Mouse (Mus musculus) 416B (cell line): ENCODE data around the gene Irf2bp1.

Source experiments
- DNase-seq: peaks from one replicate; pipeline ENCODE4 v3.0.0; 2011; ENCODE audit warnings: low read depth

Irf2bp1 gene

GRCm38 (mm10) chr7:19003902-19004630 is at the start of gene Irf2bp1:
Irf2bp1 (plus strand) TSS chr7:19004044.
- peak; percentile 95 for DNase-seq

GRCm38 (mm10) chr7:18957569-18958383 is 46.1 kb upstream of the Irf2bp1 start:
- peak; percentile 62 for DNase-seq

GRCm38 (mm10) chr7:18958384-18958766 is 45.5 kb upstream of the Irf2bp1 start:
- DNase-seq = peak; percentile 31

- peak; percentile 88 for DNase-seq
Observed at GRCm38 (mm10) chr7:18959446-18959845, 44.4 kb upstream of the Irf2bp1 start.

- DNase-seq = no peak
Observed at GRCm38 (mm10) chr7:18962171-18962792, 41.6 kb upstream of the Irf2bp1 start.

- no peak for DNase-seq
Observed at GRCm38 (mm10) chr7:18962795-18963194, 41.0 kb upstream of the Irf2bp1 start.

- DNase-seq = no peak
Observed at GRCm38 (mm10) chr7:18963294-18963843, 40.5 kb upstream of the Irf2bp1 start.

- no peak for DNase-seq
Observed at GRCm38 (mm10) chr7:18965312-18965711, 38.5 kb upstream of the Irf2bp1 start.

GRCm38 (mm10) chr7:18967603-18968002 is 36.2 kb upstream of the Irf2bp1 start:
- peak; percentile 15 for DNase-seq

- DNase-seq = peak; percentile 58
Observed at GRCm38 (mm10) chr7:18970956-18971355, 32.9 kb upstream of the Irf2bp1 start.

GRCm38 (mm10) chr7:18978381-18978780 is 25.5 kb upstream of the Irf2bp1 start:
- DNase-seq = peak; percentile 57

GRCm38 (mm10) chr7:18986503-18986902 is 17.3 kb upstream of the Irf2bp1 start:
- peak; percentile 62 for DNase-seq

- DNase-seq = no peak
Observed at GRCm38 (mm10) chr7:18987100-18987499, 16.7 kb upstream of the Irf2bp1 start, which contains the start of gene Nanos2. Nanos2 (plus strand) TSS chr7:18987400.

GRCm38 (mm10) chr7:18987747-18988146 is 16.1 kb upstream of the Irf2bp1 start:
- DNase-seq = no peak

GRCm38 (mm10) chr7:18988780-18989179 is 15.1 kb upstream of the Irf2bp1 start:
- no peak for DNase-seq

GRCm38 (mm10) chr7:18989995-18990394 is 13.8 kb upstream of the Irf2bp1 start:
- peak; percentile 18 for DNase-seq

- DNase-seq = peak; percentile 100
Observed at GRCm38 (mm10) chr7:18990601-18991295, 13.1 kb upstream of the Irf2bp1 start, which contains the start of gene Mypop. Mypop (plus strand) TSS chr7:18991245.

- no peak for DNase-seq
Observed at GRCm38 (mm10) chr7:18991660-18992293, 12.1 kb upstream of the Irf2bp1 start.

GRCm38 (mm10) chr7:18992294-18992675 is 11.6 kb upstream of the Irf2bp1 start:
- no peak for DNase-seq

GRCm38 (mm10) chr7:18993036-18993435 is 10.8 kb upstream of the Irf2bp1 start:
- no peak for DNase-seq

- DNase-seq = peak; percentile 15
Observed at GRCm38 (mm10) chr7:18998835-18999234, 5.0 kb upstream of the Irf2bp1 start.
